Mouse (Mus musculus) MEL (cell line): Measurements from ENCODE around the gene Tead3. TPM values are rescaled to one million over a fixed set of nuclear protein-coding genes. Genes with fewer than 3 reads are reported as not detected.
A peak's percentile ranks its signal among the peaks of the same experiment; 100 is the strongest.

Source experiments
- DNase-seq: peaks from one replicate; pipeline ENCODE4 v3.0.0; 2011; ENCODE audit warnings: low read depth, low spot score
- H3K27ac ChIP-seq: 2 replicates; pipeline ENCODE4 v1.5.1; 2012; ENCODE audit warnings: low read depth, mild to moderate bottlenecking, control low read depth, low read length, moderate library complexity; ENCODE audit not compliant: control insufficient read depth
- H3K27me3 ChIP-seq, 2 experiments: fragments of 150-350 bp in 1 of 2; sonication (generic) in 1 of 2; 2 replicates each; pipeline ENCODE4 v1.6.1; 2012; ENCODE audit warnings: low read length in 2 of 2, mild to moderate bottlenecking in 2 of 2, improper control_type of control experiment in 1 of 2, moderate library complexity in 1 of 2; ENCODE audit not compliant: insufficient read depth in 2 of 2, control insufficient read depth in 1 of 2
- H3K36me3 ChIP-seq, 2 experiments: 2 replicates each; pipeline ENCODE4 v1.6.1; 2012 to 2014; ENCODE audit warnings: low read length in 2 of 2, improper control_type of control experiment in 1 of 2, inconsistent platforms in 1 of 2, mild to moderate bottlenecking in 1 of 2; ENCODE audit not compliant: insufficient read depth in 2 of 2, control insufficient read depth in 1 of 2
- H3K4me1 ChIP-seq, 2 experiments: fragments of 150-350 bp in 1 of 2; sonication (generic) in 1 of 2; 2 replicates each; pipeline ENCODE4 v1.6.1; 2012; ENCODE audit warnings: low read length in 2 of 2, improper control_type of control experiment in 1 of 2, mild to moderate bottlenecking in 1 of 2; ENCODE audit not compliant: insufficient read depth in 2 of 2, control insufficient read depth in 1 of 2
- H3K4me3 ChIP-seq, 2 experiments: fragments of 150-350 bp in 1 of 2; sonication (generic) in 1 of 2; 2 replicates each; pipeline ENCODE4 v1.5.1; 2012; ENCODE audit warnings: low read depth in 2 of 2, low read length in 2 of 2, mild to moderate bottlenecking in 2 of 2, moderate library complexity in 2 of 2, control low read depth in 1 of 2, improper control_type of control experiment in 1 of 2; ENCODE audit not compliant: control insufficient read depth in 1 of 2, insufficient read depth in 1 of 2
- H3K79me2 ChIP-seq: 2 replicates; pipeline ENCODE4 v1.6.1; 2012; ENCODE audit warnings: mild to moderate bottlenecking, low read length, moderate library complexity; ENCODE audit not compliant: control insufficient read depth, poor library complexity, insufficient read depth
- H3K9ac ChIP-seq: 2 replicates; pipeline ENCODE4 v1.6.1; 2012; ENCODE audit warnings: low read depth, mild to moderate bottlenecking, control low read depth, low read length, moderate library complexity; ENCODE audit not compliant: control insufficient read depth, poor library complexity, severe bottlenecking
- H3K9me3 ChIP-seq: fragments of 150-350 bp; sonication (generic); replicated peaks from 2 replicates; pipeline ENCODE4 v1.6.1; 2012; ENCODE audit warnings: mild to moderate bottlenecking, low read length, improper control_type of control experiment, moderate library complexity; ENCODE audit not compliant: insufficient read depth
- BHLHE40 ChIP-seq: IDR thresholded peaks from 2 replicates; pipeline ENCODE4 v1.6.1; 2012; ENCODE audit warnings: low read depth, mild to moderate bottlenecking, inconsistent platforms, low read length, improper control_type of control experiment, borderline replicate concordance
- CHD1 ChIP-seq: IDR thresholded peaks from 2 replicates; pipeline ENCODE4 v1.6.1; 2012; ENCODE audit warnings: low read depth, mild to moderate bottlenecking, inconsistent platforms, low read length, improper control_type of control experiment
- CTCF ChIP-seq, 3 experiments: IDR thresholded peaks in 2 of 3; conservative IDR thresholded peaks in 1 of 3; 2 replicates each; pipeline ENCODE4 v1.5.1; 2011 to 2012; ENCODE audit warnings: low read length in 3 of 3, low read depth in 2 of 3, mild to moderate bottlenecking in 2 of 3, improper control_type of control experiment in 1 of 3, inconsistent platforms in 1 of 3, mixed read lengths in 1 of 3, moderate library complexity in 1 of 3; ENCODE audit not compliant: control insufficient read depth in 1 of 3, insufficient read depth in 1 of 3, poor library complexity in 1 of 3, severe bottlenecking in 1 of 3
- E2F4 ChIP-seq: IDR thresholded peaks from 2 replicates; pipeline ENCODE4 v1.6.1; 2011; ENCODE audit warnings: low read depth, low read length, improper control_type of control experiment, borderline replicate concordance
- EP300 ChIP-seq, 2 experiments: IDR thresholded peaks; 2 replicates each; pipeline ENCODE4 v1.6.1; 2011; ENCODE audit warnings: improper control_type of control experiment in 2 of 2, low read length in 2 of 2, low read depth in 1 of 2, mild to moderate bottlenecking in 1 of 2
- ETS1 ChIP-seq: IDR thresholded peaks from 2 replicates; pipeline ENCODE4 v1.6.1; 2012; ENCODE audit warnings: low read depth, mild to moderate bottlenecking, inconsistent platforms, low read length, improper control_type of control experiment, moderate library complexity
- GABPA ChIP-seq: IDR thresholded peaks from 2 replicates; pipeline ENCODE4 v1.6.1; 2012; ENCODE audit warnings: low read depth, mild to moderate bottlenecking, inconsistent platforms, low read length, improper control_type of control experiment, moderate library complexity
- HCFC1 ChIP-seq: IDR thresholded peaks from 2 replicates; pipeline ENCODE4 v1.6.1; 2012; ENCODE audit warnings: low read depth, mild to moderate bottlenecking, inconsistent platforms, low read length, improper control_type of control experiment, moderate library complexity
- JUND ChIP-seq: IDR thresholded peaks from 2 replicates; pipeline ENCODE4 v1.6.1; 2011; ENCODE audit warnings: low read depth, mild to moderate bottlenecking, improper control_type of control experiment, low read length
- KAT2A ChIP-seq: conservative IDR thresholded peaks from 2 replicates; pipeline ENCODE4 v1.6.1; 2012; ENCODE audit warnings: low read depth, low read length, improper control_type of control experiment, inconsistent platforms
- MAFK ChIP-seq: IDR thresholded peaks from 2 replicates; pipeline ENCODE4 v1.6.1; 2011; ENCODE audit warnings: low read depth, mild to moderate bottlenecking, low read length, improper control_type of control experiment, borderline replicate concordance
- MAZ ChIP-seq: IDR thresholded peaks from 2 replicates; pipeline ENCODE4 v1.6.1; 2012; ENCODE audit warnings: low read depth, mild to moderate bottlenecking, inconsistent platforms, low read length, improper control_type of control experiment
- NRF1 ChIP-seq: IDR thresholded peaks from 2 replicates; pipeline ENCODE4 v1.6.1; 2014; ENCODE audit warnings: low read depth, mild to moderate bottlenecking, inconsistent platforms, low read length, improper control_type of control experiment, moderate library complexity; ENCODE audit not compliant: poor library complexity, insufficient read depth, severe bottlenecking
- POLR2A ChIP-seq, 2 experiments: IDR thresholded peaks; 2 replicates each; pipeline ENCODE4 v1.6.1; 2011 to 2012; ENCODE audit warnings: low read length in 2 of 2, mild to moderate bottlenecking in 2 of 2, control low read depth in 1 of 2, improper control_type of control experiment in 1 of 2, low read depth in 1 of 2, moderate library complexity in 1 of 2; ENCODE audit not compliant: control insufficient read depth in 1 of 2, insufficient read depth in 1 of 2, poor library complexity in 1 of 2
- POLR2AphosphoS2 ChIP-seq: IDR thresholded peaks from 2 replicates; pipeline ENCODE4 v1.6.1; 2011; ENCODE audit warnings: low read length, improper control_type of control experiment
- POLR2AphosphoS5 ChIP-seq: IDR thresholded peaks from 2 replicates; pipeline ENCODE4 v1.6.1; 2012; ENCODE audit warnings: low read depth, borderline replicate concordance, mild to moderate bottlenecking, inconsistent platforms, low read length, moderate library complexity, mixed read lengths
- RAD21 ChIP-seq: IDR thresholded peaks from 2 replicates; pipeline ENCODE4 v1.6.1; 2011; ENCODE audit warnings: mild to moderate bottlenecking, low read depth, low read length, improper control_type of control experiment
- RCOR1 ChIP-seq: IDR thresholded peaks from 2 replicates; pipeline ENCODE4 v1.6.1; 2012; ENCODE audit warnings: low read depth, mild to moderate bottlenecking, inconsistent platforms, low read length, improper control_type of control experiment
- SIN3A ChIP-seq: IDR thresholded peaks from 2 replicates; pipeline ENCODE4 v1.6.1; 2012; ENCODE audit warnings: low read length, improper control_type of control experiment, inconsistent platforms
- SMC3 ChIP-seq: IDR thresholded peaks from 2 replicates; pipeline ENCODE4 v1.6.1; 2011; ENCODE audit warnings: low read depth, low read length, improper control_type of control experiment
- TBP ChIP-seq: IDR thresholded peaks from 2 replicates; pipeline ENCODE4 v1.8.0; 2011; ENCODE audit warnings: low read depth, low read length, improper control_type of control experiment
- USF1 ChIP-seq: IDR thresholded peaks from 2 replicates; pipeline ENCODE4 v1.6.1; 2014; ENCODE audit warnings: low read depth, mild to moderate bottlenecking, inconsistent platforms, low read length, improper control_type of control experiment, moderate library complexity
- USF2 ChIP-seq, 2 experiments: IDR thresholded peaks; 2 replicates each; pipeline ENCODE4 v1.6.1; 2011 to 2012; ENCODE audit warnings: improper control_type of control experiment in 2 of 2, low read length in 2 of 2, borderline replicate concordance in 1 of 2, inconsistent platforms in 1 of 2, low read depth in 1 of 2, mild to moderate bottlenecking in 1 of 2; ENCODE audit not compliant: insufficient read depth in 1 of 2
- ZC3H11A ChIP-seq: IDR thresholded peaks from 2 replicates; pipeline ENCODE4 v1.6.1; 2012; ENCODE audit warnings: low read depth, mild to moderate bottlenecking, inconsistent platforms, low read length, improper control_type of control experiment
- polyA plus RNA-seq, 2 experiments: library from polyadenylated mRNA; stranded (reverse) in 1 of 2; unstranded in 1 of 2; fragments of >175 nt in 1 of 2; fragments of >200 nt in 1 of 2; gene quantifications; 2 replicates each; pipeline versions ENCODE4 v1.2.1 to v1.2.4; 2012; ENCODE audit warnings: low replicate concordance in 2 of 2, low read depth in 1 of 2; ENCODE audit not compliant: insufficient read length in 2 of 2, insufficient read depth in 1 of 2, missing spikeins in 1 of 2
- total RNA-seq: library from RNA; depleted of rRNA; stranded (reverse); fragments of 300-350 nt; gene quantifications from 2 replicates; pipeline ENCODE4 v1.2.3, GENCODE M21; 2012

The Tead3 gene
- total and polyA plus RNA-seq, 3 experiments = 0.73 to 4.1 TPM; not detected in 1

GRCm38 (mm10) chr17:28341091-28341490, 9.5 kb downstream of the Tead3 start:
- DNase-seq = peak; percentile 90
- Histone ChIP-seq H3K79me2 (no peaks in the 10 kb centered on the region), H3K9ac (peak overlapping the region; percentile 60), H3K36me3 (peaks cover 0 to 9% of the 10 kb centered on the region in 2 experiments; a peak in 2 of 4 replicates), H3K4me1 (peaks cover 2 to 12% of the 10 kb centered on the region in 2 experiments; a peak in 2 of 4 replicates), H3K4me3 (peak overlapping the region; percentile 5 to 58; a peak in 3 of 4 replicates), H3K27ac (peak overlapping the region; percentile 64), H3K9me3 (no peaks in the 10 kb centered on the region), H3K27me3 (no peaks in the 10 kb centered on the region)
- no peak for TF ChIP-seq POLR2AphosphoS2
- TF ChIP-seq POLR2A (IDR thresholded peaks at IDR 0.05; ENCODE audit: control insufficient read depth in 1 of 2, insufficient read depth in 1 of 2, low read depth in 1 of 2, low read length in 2 of 2, poor library complexity in 1 of 2) = 0 out of 4 replicates have a peak, but pooled peaks of 1 of the 2 experiments have one; percentile 17
- no peak for TF ChIP-seq JUND
- TF ChIP-seq RCOR1 = no peak
- TF ChIP-seq NRF1 = peak; percentile 39; the same call in 1 of the 2 replicates
- TF ChIP-seq BHLHE40 = no peak
- no peak for TF ChIP-seq TBP
- no peak for TF ChIP-seq USF2 (IDR thresholded peaks at IDR 0.05; ENCODE audit: borderline replicate concordance in 1 of 2, insufficient read depth in 1 of 2, low read depth in 1 of 2, low read length in 2 of 2)
- TF ChIP-seq E2F4 = no peak
- TF ChIP-seq RAD21 = no peak
- no peak for TF ChIP-seq ZC3H11A
- TF ChIP-seq MAZ = no peak
- no peak for TF ChIP-seq EP300 (IDR thresholded peaks at IDR 0.05; ENCODE audit: low read depth in 1 of 2, low read length in 2 of 2)
- TF ChIP-seq HCFC1 = no peak
- TF ChIP-seq SIN3A = no peak
- TF ChIP-seq POLR2AphosphoS5 = no peak
- no peak for TF ChIP-seq CTCF (IDR thresholded peaks at IDR 0.05 in 2 of 3, conservative IDR thresholded peaks at IDR 0.05 in 1 of 3; ENCODE audit: control insufficient read depth in 1 of 3, insufficient read depth in 1 of 3, low read depth in 2 of 3, low read length in 3 of 3, poor library complexity in 1 of 3, severe bottlenecking in 1 of 3)
- TF ChIP-seq ETS1 = no peak
- no peak for TF ChIP-seq CHD1
- TF ChIP-seq GABPA = no peak
- no peak for TF ChIP-seq MAFK
- TF ChIP-seq USF1 = 0 out of 2 replicates have a peak, but pooled peaks have one; percentile 8
- TF ChIP-seq KAT2A = no peak
- TF ChIP-seq SMC3 = no peak
